Mouse (Mus musculus) cerebellum, postnatal 4 days (tissue): ENCODE measurements around the gene Pop5.

Source experiments
- DNase-seq, 2 experiments: peaks; one replicate each; pipeline ENCODE4 v3.0.0; 2022; ENCODE audit warnings: low spot score in 2 of 2, mixed read lengths in 1 of 2

Pop5 gene

DNA sequence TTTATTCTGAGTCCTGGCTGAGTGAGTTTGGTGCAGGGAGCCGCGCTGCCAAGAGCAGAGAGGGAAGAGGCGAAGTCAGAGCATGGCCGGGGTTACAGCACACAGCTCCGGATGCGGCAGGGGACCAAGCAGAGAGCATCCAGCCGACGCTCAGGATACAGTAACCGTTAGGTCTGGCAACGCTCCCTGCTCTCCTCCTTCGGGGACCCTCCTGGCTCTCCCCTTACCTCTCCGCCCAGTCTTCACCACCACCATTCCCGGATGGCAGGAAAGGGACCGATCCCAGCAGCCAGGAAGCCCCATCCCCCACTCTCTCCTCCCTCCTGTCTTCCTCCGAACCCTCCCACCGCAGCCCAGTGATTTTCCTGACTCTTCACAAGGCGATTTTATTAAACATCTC is 20.8 kb upstream of the Pop5 start:
- DNase-seq, result peak in 1 of 2 experiments; percentile 54

DNA sequence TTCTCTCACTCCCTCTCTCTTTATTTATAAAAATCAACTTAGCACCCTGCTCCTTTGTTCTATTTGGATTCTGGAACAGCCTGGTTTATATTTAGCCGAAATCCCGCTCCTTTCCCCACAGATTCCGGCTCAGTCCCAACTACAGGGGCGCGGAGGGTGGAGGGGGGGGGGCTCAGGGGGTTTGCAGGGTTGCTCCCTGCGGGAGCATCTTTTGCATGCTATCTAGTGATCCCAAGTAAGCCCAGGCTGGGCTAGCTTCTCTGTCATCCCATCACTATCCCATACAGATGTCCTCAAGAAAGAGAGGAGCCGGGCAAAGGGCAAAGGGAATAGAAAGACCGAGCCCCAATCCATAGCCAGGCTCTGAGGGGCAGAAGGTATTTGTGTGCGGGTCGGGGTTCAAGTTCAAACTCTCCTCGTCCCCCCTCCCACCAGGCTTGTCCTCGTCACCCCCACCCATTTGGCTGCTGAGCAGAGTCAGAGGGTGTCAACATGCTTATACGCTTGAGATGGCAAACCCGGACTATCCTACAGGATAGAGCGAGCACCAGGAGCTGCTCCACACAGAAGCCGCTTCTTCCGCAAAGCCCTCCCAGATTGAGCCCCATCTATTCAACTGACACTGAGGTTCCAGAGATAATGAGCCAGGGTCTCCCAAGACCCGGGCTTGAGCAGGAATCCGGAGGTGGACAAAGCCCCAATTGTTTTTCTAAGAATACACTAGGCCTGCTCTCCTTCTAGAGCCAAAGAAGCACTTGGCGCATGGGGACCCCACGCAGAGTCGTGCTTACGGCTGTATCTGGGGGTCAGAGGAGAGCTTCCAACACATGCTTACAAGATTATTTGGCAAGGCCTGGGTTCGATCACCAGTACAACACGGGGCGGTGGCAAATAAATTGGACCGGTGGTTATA is 20.1 kb upstream of the Pop5 start:
- DNase-seq, result no peak

DNA sequence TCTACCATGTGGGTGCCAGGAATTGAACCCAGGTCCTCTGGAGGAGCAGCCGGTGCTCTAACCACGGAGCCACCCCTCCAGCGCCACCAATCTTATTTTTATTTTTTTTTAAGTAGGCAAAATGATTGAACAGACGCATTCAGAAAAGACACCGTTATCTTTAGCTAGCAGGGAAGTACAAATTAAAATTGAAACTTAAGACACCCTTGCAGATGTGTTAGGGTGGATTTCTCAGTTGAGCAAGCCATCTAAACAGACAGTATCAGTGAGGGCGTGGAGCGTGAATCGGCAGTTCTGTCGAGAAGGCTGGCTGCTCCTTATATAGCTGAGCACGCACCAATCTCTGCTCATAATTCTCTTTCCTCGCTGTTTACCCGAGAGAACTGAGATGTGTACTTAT is 17.6 kb upstream of the Pop5 start:
- DNase-seq, result no peak

DNA sequence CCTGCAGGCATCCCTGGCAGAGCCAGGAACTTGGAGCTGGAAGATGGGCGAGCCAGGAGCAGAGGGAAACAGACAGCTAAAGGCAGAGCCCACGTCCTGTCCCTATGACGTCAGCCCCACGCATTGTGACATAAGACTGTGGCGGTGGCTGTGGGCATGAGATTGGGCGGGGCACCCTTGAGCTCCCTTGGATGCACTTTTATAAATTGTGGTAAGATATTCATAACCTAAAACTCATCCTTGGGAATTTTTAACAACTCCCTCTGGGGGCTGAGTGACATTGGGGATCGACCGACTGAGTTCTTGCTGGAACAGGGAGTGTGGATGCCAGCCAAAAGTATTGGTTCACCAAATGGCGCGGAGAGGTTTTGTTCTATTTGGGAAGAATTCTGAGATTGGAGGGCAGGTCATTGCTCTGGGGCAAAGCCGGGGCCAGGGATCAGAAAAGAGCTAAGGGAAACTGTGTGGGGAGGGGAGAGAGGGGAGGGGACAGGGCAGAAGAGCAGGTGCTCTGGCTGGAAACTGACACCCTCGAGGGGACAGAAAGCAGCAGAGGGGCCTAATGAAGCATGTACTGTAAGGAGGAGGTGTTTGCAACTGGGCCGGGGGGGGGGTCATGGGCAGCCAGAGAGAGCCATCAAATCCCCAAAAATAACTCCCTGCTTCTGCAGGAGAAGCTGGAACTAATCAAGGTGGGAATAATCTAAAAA is 14.6 kb upstream of the Pop5 start:
- no peak for DNase-seq

DNA sequence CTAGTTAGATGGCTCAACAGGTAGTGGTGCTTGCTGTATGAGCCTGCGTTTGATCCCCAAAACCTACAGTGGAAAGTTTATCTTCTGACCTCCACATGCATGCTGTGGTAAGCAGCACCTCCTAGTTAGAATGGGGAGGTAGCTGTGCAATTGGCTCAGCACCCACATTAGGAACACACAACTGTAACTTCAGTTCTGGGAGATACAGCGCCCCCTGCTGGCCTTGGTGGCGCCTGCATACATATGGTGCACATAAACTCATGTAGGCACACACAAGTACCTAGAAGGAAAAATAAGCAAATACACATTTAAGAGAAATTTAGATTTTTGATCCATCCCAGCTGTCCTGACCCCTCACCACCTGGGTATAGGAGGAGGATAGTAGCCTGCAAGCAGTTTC is 13.2 kb upstream of the Pop5 start:
- no peak for DNase-seq

DNA sequence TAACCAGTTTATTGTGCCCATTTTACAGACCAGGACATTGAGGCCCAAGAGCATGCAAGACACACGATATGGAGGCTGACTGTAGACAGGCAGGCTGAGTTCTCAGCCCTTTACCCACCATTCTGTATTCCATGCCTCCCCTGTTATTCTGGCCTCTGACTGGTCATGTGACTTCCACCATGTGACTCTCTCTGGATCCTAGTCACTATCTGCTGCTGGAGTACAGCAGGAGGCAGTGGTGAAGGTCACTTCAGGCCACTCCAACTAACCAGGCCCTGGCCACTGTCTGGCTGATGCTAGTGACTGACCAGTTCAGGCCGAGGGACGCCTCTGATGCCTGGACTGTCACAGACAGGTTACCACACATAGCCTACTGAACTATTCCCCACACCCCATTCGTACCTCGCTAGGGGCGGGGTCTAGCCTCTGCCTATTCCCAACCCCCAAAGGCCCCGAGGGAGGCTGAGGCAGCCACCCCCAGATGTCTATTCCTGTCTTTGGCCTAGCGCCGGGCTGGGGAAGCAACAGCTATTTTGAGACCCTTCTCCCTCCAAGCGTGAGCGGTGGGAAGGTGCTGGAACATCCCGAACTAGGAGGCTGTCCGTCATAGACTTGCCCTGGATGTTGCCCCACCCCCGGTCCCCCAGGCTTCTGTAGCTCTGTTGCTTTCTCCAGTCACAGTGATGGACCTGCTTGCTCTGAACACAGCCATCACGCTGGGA is 4.6 kb upstream of the Pop5 start:
- DNase-seq, result no peak

DNA sequence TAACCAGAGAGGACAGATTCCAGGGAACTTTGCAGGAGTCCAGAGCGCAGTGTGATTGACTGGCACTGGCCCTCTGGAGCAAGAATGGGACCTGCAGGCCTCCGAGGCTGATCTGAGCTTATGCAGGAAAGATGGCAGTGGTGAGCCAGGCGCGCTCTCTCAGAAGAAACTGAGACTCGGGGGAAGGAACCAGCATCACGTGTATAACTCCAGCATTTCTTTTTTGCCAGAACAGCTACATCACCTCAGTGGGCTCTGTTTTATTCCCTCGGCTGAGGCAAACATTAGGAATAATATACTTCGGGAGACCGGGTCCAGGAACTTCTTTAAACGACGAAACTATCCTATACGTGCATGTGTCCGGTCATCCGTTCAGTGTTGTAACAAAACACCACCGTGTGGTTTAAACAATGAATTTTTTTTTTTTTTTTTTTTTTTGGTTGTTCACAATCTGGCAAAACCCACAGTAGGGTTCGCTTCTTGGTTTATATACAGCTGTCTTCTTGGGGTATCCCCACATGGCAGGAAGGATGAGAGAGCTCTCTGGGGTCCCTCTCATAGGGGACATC is 4.0 kb upstream of the Pop5 start:
- no peak for DNase-seq

DNA sequence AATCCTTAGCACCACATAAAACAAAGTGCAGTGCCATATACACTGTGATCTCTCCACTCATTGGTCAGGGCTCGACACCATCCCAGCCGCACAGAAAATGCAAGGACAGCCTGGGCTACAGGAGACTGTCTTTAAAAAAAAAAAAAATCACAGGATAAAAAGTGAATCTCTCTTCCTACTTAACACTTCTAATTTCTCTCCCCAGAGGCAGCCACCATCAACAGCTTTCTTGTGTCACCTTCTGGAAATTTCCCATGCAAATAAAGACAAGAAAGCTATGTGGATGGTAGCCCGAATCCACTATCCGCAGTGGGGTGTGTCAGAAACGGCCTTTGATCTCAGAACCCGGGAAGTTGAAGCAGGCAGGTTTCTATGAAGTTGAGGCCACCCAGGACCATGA is 3.1 kb upstream of the Pop5 start:
- no peak for DNase-seq

DNA sequence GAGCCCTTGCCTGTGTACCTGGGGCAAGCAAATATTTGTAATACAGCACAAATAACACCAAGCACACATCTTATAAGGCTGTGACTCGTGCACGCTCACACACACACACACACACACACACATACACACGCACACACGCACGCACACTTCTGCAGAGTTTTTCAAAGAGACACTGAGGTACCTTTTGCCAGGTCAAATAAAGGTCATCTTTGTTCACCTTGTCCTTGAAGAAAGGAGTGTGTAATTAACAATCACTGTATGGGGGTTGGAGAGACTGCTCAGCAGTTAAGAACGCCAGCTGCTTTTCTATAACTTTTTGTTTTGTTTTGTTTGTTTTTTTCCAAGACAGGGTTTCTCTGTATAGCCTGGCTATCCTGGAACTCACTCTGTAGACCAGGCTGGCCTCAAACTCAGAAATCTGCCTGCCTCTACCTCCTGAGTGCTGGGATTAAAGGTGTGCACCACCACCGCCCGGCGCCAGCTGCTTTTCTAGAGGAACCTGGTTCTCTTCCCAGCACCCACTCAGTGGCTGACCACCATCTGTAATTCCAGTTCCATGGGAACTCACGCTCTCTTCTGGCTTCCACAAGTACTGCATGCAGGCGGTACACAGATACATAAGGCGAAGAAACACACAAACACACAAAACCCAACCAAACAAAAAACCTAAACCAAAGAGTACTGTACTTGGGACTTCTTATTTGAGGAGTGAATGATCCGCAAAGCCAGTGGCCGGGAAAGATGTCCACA is 2.4 kb upstream of the Pop5 start:
- DNase-seq, result no peak

DNA sequence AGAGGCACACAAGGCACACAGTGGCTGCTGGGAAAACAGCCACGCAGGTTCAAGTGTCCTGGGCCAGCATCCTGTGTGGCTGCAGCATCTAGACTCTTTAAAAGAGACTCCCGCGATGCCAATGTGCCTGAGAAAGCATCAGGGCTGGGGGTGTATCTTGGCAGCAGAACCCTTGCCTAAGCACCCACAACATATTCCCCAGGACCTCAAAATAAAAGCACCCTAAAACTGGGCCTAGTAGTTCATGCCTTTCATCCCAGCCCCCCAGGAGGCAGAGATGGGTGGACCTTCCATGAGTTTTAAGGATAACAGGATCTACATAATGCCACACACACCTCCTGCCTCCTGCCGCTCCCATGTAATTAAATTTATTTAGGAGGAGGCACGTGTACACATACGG is 1.1 kb upstream of the Pop5 start:
- DNase-seq, result no peak

DNA sequence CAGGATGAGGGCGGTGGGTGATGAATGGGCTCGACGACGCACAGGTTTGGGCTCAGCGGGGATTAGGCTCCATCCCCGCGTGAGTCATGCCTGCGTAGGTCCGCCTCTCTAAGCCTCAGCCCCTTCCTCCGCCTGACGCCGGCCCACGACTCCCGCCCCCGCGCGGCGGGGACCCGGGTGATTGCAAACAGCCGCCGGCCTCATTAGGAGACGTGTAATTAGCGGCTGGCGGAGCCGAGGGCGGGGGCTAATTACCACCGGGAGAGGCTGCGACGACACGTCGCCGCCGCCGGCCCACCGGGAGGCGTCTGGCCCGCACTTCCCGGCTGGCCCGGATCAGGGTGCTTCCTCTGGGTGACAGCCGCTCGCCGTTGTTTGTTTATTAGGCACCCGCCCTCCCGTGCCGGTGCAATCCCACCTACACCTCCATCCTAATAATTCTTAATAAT is 289 bp upstream of the Pop5 start:
- DNase-seq, result peak in 1 of 2 experiments; percentile 47

DNA sequence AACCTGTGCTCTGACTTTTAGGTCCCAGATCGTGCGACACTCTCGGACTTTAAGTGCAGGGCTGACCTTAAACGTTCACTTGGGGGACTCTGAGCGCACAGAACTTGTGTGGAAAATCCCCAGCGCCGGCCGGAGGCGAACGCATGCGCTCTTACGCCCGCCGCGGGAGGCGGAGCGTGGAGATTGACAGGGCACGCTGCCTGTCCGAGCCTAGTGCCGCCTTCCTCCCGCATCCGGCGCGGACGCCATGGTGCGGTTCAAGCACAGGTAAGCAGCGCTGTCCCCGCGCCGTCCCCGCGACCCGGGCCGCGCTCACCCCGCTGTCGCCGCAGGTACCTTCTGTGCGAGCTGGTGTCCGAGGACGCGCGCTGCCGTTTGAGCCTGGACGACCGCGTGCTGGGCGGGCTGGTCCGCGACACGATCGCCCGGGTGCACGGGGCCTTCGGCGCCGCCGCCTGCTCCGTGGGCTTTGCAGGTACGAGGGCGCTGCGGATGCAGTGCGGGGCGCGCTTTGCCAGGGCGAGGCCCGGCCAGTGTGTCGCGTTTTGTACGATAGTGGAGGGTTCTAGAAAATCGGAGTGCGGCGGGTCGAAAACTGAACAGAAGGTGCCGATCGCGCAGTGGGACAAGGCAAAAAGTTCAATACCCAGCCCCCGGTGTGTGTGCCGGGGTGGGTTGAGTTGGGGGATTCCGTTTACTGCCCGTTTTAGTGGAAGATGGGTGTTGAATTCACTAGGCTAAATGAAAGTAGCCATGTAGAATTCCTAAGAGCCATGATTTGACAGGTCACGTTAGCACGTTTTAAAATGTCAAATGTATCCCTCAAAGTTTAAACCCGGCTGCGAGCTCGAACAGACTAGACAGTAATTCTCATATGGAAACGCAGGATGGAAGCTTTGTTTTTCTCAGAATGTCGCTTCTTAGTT is 2.4 kb downstream of the Pop5 start:
- peak; percentile 70 to 88 for DNase-seq

DNA sequence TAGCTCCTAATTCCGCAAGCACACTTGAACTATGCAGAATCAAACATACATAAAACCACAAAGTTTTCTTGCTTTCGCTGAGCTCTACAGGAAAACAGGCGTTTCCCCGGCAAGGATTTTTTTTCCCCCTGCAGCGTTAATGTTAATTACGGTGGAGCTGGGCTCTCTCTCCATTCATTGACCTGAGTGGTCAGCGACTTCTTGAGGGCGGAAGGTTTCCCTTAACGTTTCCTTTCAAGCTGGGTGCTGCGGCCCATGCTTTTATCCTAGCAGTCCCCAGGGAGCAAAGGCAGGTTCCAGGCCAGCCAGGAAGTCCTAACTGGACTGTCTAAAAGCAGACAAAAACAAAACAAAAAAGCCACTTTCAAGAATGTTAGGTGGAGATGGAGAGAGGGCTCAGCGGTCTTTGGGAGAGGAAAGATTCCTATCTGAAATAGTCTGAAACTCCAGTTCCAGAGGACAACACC is 3.1 kb downstream of the Pop5 start:
- DNase-seq, result no peak

DNA sequence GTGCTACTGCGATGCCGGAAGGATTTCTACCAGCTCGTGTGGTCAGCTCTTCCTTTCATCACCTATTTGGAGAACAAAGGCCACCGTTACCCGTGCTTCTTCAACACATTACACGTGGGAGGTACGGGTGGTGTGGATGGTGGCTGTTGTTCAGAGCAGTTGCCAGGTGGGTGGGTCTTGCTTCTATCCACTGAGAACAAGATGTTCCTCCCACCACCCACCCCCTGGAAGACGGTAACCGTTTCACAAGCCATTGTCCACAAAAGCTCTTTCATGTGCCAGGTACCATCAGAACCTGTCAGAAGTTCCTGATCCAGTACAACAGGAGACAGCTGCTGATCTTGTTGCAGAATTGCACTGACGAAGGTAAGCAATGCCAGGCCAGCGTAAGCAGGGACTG is 4.6 kb downstream of the Pop5 start:
- no peak for DNase-seq

DNA sequence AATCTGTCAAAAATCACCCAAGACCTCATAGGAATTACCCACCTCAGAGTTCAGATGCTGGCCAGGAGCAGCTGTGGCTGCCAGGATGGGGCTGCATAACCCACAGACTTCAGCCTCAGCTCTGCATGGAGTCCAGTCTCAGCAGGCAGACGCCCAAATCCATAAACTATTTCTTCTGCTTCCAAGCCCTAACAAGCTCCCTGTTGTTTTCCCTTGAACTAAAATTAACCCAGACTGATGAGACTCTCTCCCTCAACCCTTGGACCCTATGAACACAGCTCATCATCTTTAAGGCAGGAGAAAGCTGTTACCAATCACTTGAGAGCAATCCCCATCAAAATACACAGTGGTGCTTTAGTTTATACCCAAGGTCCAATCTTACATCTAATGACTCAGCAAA is 19.8 kb downstream of the Pop5 start:
- DNase-seq, result no peak

DNA sequence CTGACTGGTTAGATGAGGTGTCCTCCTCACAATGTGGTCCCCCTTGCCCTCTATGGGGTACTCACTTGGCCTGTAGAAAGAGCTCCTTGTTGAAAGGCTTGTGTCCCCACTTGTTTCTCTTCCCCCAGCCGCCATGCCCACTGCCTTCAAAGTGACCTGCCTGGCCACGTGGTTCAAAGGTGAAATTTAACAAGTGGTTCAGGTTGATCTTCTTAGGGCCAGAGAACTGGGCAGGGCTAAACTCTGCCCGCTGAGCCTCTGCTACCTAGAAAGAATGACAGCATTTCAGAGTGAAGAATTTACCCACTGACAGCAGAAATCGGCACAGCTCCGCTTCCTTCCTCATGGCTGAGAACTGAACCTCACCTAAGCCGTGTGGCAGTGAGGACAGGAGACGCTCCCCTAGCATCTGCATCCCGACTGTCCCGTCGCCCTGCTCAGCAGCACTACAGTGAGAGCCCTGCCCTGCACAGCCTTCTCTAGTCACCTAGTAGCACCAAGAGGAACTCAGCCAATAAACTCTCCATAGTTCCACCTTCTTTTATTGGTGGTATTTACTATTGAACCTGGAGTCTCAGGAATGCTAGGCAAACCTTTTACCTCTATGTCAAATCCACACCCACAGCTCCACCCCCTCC is 21.4 kb downstream of the Pop5 start:
- DNase-seq, result no peak

DNA sequence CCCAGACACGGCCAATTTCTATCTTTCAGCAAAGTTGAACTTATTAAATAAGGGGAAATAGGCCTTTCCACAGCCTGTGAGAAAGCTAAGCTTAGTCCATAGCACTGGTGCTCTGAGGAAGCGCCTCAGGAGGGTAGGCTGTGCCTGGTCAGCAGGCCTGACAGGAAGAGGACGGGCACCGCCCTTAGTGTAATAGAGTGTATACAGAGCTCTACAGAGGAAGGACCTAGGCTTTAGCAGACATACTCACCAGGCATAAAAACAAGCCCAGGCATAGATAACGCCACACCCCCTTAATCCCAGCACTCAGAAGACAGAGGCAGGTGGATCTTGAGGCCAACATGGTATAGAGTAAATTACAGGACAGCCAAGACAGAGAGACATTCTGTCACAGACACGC is 24.7 kb downstream of the Pop5 start:
- no peak for DNase-seq

DNA sequence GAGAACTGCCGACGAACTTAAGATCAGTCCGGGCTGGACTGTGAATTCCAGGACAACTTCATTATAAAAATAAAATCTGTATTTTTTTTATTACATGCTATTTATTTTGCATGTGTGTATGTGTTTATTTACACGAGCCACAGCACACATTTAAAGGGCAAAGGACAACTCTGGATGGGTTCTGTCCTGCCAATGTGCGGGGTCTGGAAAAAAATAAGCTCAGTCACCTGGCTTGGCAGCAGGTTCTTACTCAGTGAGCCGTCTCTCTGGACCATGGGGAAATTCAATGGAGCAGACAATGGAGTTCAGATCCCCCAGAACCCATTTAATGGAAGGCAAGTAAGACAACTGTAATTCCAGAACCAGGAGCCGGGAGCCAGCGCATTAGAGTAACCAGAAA is 25.5 kb downstream of the Pop5 start:
- DNase-seq, result no peak

DNA sequence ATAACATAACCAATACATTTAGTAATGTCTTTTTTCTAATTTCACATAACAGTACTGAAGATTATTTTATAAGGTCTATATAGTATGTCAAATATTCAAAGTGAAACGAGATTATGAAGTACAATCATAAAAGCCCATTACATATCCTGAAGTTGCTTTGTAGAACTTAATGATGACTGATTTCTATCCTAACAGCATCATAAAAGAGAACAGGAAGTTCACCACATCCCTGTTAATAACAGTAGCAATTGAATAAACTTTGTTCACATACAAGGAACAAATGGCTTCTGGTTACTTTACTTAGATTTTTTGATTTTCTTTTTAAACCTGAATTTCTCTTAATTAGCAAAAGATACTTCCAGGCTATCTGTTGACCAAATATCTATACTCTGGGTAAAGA is 26.2 kb downstream of the Pop5 start:
- DNase-seq, result no peak
